Mouse (Mus musculus) heart, adult 2 months (tissue): ENCODE measurements around the gene Theg.

ENCODE experiments used
- CTCF ChIP-seq: fragments of 200-600 bp; IDR thresholded peaks from 2 replicates; pipeline ENCODE4 v1.8.1; 2022; ENCODE audit warnings: antibody characterized with exemption, mild to moderate bottlenecking, moderate library complexity
- EP300 ChIP-seq: fragments of 200-500 bp; IDR thresholded peaks from 2 replicates; pipeline ENCODE4 v1.6.1; 2011; ENCODE audit warnings: low read depth, low read length, control low read depth; ENCODE audit not compliant: insufficient read depth
- POLR2A ChIP-seq: fragments of 200-500 bp; IDR thresholded peaks from 2 replicates; pipeline ENCODE4 v1.6.1; 2011; ENCODE audit warnings: mild to moderate bottlenecking, low read depth, low read length, control low read depth; ENCODE audit not compliant: insufficient read depth

GRCm38 (mm10) chr10:79587752-79588126, 608 bp upstream of the Theg start:
- no peak for TF ChIP-seq CTCF
- TF ChIP-seq POLR2A, result no peak
- TF ChIP-seq EP300, result no peak
